17 mouse cellular contexts compared by ENCODE assay signal in genomic region chr16:45346367-45346766, GRCm38 (mm10).
"Had no signal": no experiment of that assay in that cellular context is flagged by ENCODE, and none has a peak within 500 bp of the region (broad histone marks: within the 10 kb centered on the region; RNA-seq: fewer than 3 reads in every experiment).

No protein-coding gene starts in this region.

- H3K4me1 ChIP-seq: lung, embryonic 15.5 days; megakaryocyte, embryonic 14.5 days; midbrain, embryonic 12.5 days; neural tube, embryonic 12.5 days; stomach, embryonic 15.5 days had no signal

- DNase-seq: liver, postnatal 0 days; lung, adult 2 months; lung, postnatal 14 days; lung, postnatal 36 days; midbrain, embryonic 14.5 days; right cerebral cortex, postnatal 14 days; thymus, adult 2 months; thymus, postnatal 25 days had no signal

- H3K27ac ChIP-seq: lung, embryonic 15.5 days; macrophage; midbrain, embryonic 12.5 days; neural tube, embryonic 12.5 days; stomach, embryonic 15.5 days; stomach, postnatal 0 days had no signal

- H3K27me3 ChIP-seq: lung, embryonic 15.5 days; megakaryocyte, embryonic 14.5 days; midbrain, embryonic 12.5 days; neural tube, embryonic 12.5 days; stomach, embryonic 15.5 days had no signal

- H3K36me3 ChIP-seq: lung, embryonic 15.5 days; midbrain, embryonic 12.5 days; neural tube, embryonic 12.5 days; stomach, embryonic 15.5 days had no signal

- H3K9me3 ChIP-seq: lung, embryonic 15.5 days; midbrain, embryonic 12.5 days; neural tube, embryonic 12.5 days; stomach, embryonic 15.5 days had no signal

- H3K4me3 ChIP-seq: lung, embryonic 15.5 days; megakaryocyte, embryonic 14.5 days; midbrain, embryonic 12.5 days; neural tube, embryonic 12.5 days; stomach, embryonic 15.5 days had no signal

- ATAC-seq: liver, postnatal 0 days; lung, postnatal 0 days; midbrain, embryonic 16.5 days had no signal

- H3K4me2 ChIP-seq: lung, embryonic 15.5 days; midbrain, embryonic 12.5 days; neural tube, embryonic 12.5 days; stomach, embryonic 15.5 days had no signal

- H3K9ac ChIP-seq: liver, postnatal 0 days; lung, embryonic 15.5 days; midbrain, embryonic 12.5 days; neural tube, embryonic 12.5 days; stomach, embryonic 15.5 days had no signal
